Mouse (Mus musculus) kidney, postnatal 36 days (tissue): ENCODE measurements around the gene Far2.

Experiments
- DNase-seq, 2 experiments: peaks; one replicate each; pipeline ENCODE4 v3.0.0; 2021 to 2022; ENCODE audit warnings: mixed read lengths in 2 of 2

Far2 gene

DNA sequence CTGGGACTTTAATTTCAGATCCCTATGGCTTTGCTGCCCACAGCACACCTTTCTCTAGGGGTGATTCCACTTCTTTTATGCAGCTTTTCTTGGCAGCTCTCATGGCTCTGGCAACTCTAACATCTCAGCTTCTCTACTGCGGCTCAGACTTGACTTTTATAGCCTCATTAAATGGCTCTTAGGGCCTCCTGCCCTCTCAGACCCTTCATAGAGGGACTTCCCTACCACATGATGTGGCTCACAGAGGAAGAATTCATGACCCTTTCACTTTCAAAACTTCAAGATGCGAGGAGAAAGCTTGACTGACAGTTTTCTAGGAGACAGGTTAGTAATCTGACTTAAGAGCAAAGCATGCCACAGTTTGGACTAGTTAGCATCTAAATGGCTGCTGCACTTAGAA is 175.6 kb downstream of the Far2 start:
- DNase-seq = no peak

DNA sequence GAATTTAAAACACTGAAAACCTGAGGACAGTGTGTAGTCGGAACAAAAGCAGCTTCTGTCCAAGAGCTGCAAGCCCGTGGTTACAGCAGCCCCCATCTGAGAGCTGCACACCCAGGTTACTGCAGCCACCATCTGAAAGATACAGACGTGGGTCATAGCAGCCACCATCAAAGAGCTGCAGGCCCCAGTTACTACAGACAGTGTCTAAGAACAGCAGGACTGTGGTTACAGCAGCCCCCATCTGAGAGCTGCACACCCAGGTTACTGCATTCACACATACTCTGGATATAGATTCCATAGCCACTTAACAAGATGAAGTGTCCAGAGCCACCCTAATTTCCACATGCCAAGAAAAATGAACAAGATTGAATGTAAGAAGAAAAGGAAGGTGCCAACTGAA is 180.5 kb downstream of the Far2 start:
- DNase-seq = no peak
